In the genomic region with DNA sequence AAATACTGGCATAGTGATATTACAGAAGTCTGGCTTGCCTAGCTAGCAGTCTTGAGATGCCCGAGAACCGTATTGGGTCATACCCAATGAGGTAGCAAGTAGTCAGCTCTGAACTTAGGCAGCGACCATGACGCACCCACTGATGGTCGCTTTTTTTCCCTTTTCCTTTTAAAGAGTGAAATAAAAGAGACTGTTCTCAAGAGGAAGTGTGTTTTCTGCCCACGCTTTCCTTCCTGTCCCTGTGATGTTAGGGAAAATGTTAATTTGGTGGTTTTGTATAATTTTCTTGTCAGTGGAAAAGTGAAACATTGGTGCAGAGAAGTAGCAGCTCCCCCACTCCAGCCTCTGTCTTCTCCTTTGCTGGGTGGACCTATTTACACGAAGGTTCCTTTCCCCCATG, we compare ENCODE assay signal across 10 mouse cellular contexts.
DNase-seq lines count a peak whose midpoint lies in the region; ATAC-seq and TF ChIP-seq lines count a peak whose summit lies in the region.
"Had no signal": no experiment of that assay in that cellular context is flagged by ENCODE, and none has a peak within 500 bp of the region (broad histone marks: within the 10 kb centered on the region; RNA-seq: fewer than 3 reads in every experiment).

No protein-coding gene starts in this region.

- H3K9ac ChIP-seq in hindbrain, embryonic 16.5 days (ENCODE audit: low read depth, low read length): no peak overlapping the region
- H3K9ac ChIP-seq: lung, embryonic 14.5 days; neural tube, embryonic 15.5 days had no signal

- H3K27ac ChIP-seq in gastrocnemius, adult 2 months: peak overlapping the region; percentile 12
- H3K27ac ChIP-seq in hindbrain, embryonic 16.5 days (ENCODE audit: low read depth, low read length): no peak overlapping the region
- H3K27ac ChIP-seq: neural tube, embryonic 15.5 days had no signal

- no peak for DNase-seq in gastrocnemius, adult 2 months
- no peak for DNase-seq in gastrocnemius, adult 8-10 months (ENCODE audit: low spot score in 2 of 2)
- DNase-seq in right cerebral cortex, adult 2 months (ENCODE audit: low spot score in 2 of 2): peak; percentile 17 to 29
- no peak for DNase-seq in right cerebral cortex, postnatal 4 days
- peak; percentile 5 to 10 for DNase-seq in monocyte, adult 2 months (ENCODE audit: low read depth in 1 of 2, low spot score in 2 of 2)
- DNase-seq in adipocyte (ENCODE audit: low spot score): no peak
- no peak for DNase-seq in cerebellum, postnatal 25 days
- DNase-seq: lung, embryonic 14.5 days had no signal

- H3K4me3 ChIP-seq in gastrocnemius, adult 2 months: peak overlapping the region; percentile 27
- H3K4me3 ChIP-seq in hindbrain, embryonic 16.5 days (ENCODE audit: low read length): no peak overlapping the region
- H3K4me3 ChIP-seq: neural tube, embryonic 15.5 days had no signal

- no peak overlapping the region for H3K4me2 ChIP-seq in hindbrain, embryonic 16.5 days (ENCODE audit: low read length)
- H3K4me2 ChIP-seq: lung, embryonic 14.5 days; neural tube, embryonic 15.5 days had no signal

- H3K9me3 ChIP-seq in hindbrain, embryonic 16.5 days (ENCODE audit: control insufficient read depth, low read length): no peaks in the 10 kb centered on the region
- H3K9me3 ChIP-seq: neural tube, embryonic 15.5 days had no signal

- intact Hi-C loops in gastrocnemius, adult 2 months (cut with DNase I): no loop called here

- 82% methylated on average over 7 of the region's 7 CpGs for WGBS in hindbrain, embryonic 16.5 days

- no peak for TF ChIP-seq CTCF in gastrocnemius, adult 2 months (IDR thresholded peaks at IDR 0.05)

- peaks cover 10% of the 10 kb centered on the region for H3K4me1 ChIP-seq in hindbrain, embryonic 16.5 days (ENCODE audit: control insufficient read depth, insufficient read depth, low read depth, low read length)

- ATAC-seq in hindbrain, embryonic 16.5 days: no peak

- no peaks in the 10 kb centered on the region for H3K36me3 ChIP-seq in hindbrain, embryonic 16.5 days (ENCODE audit: control insufficient read depth, insufficient read depth, low read length)
- H3K36me3 ChIP-seq: neural tube, embryonic 15.5 days had no signal

- no peaks in the 10 kb centered on the region for H3K27me3 ChIP-seq in hindbrain, embryonic 16.5 days (replicated peaks; ENCODE audit: control insufficient read depth, insufficient read depth, low read length)
- H3K27me3 ChIP-seq: neural tube, embryonic 15.5 days had no signal

Comparison
In these comparisons a context has a peak if more than half of its experiments do, and no peak if none do; other contexts are left out.
1. DNase-seq: peak in right cerebral cortex, adult 2 months (2 of 2) and monocyte, adult 2 months (2 of 2); none in gastrocnemius, adult 2 months (single experiment), gastrocnemius, adult 8-10 months (0 of 2), right cerebral cortex, postnatal 4 days (single experiment), adipocyte (single experiment) and cerebellum, postnatal 25 days (0 of 2).